Mouse (Mus musculus): Measurements from ENCODE around the gene Hoxc12.

GRCm38 (mm10) chr15:102955833-102956640, 19.5 kb downstream of the Hoxc12 start:
- TF ChIP-seq CTCF (IDR thresholded peaks at IDR 0.05; ENCODE audit: low read depth) (no peak), EP300 (optimal IDR thresholded peaks at IDR 0.05) (no peak)

Data from stomach, postnatal 0 days (tissue).